Mouse (Mus musculus): ENCODE results near the gene Sprr2i. TPM values are rescaled to one million over a fixed set of nuclear protein-coding genes. Genes with fewer than 3 reads are reported as not detected.

Sprr2i gene
- polyA plus RNA-seq, 1 experiment from 2014 or later: 4.6 TPM

DNA sequence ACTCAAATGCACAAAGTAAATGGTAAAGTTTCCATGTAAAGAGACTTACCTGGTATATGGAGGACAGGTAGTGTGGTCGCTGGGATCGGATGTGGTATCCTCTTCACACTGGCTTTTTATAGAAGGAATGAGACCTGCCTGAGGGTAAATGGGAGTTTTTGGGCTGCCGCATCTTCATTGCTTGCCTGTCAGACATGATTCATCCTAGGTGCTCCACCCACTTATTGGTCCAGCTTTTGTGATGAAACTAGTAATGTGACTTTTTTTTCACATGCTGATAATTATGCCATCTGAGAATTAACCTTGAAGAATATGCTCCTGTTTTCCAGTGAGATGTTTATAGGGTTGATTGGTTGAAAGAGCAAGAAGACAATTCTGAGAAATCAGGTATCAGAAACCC lies 30.9 kb downstream of the Sprr2i start, which contains the start of gene Sprr1b:
Gene Sprr1b, minus strand, starts transcription at position 101 of the 400 bp plus-strand sequence.
- H3K9me3 ChIP-seq (replicated peaks; ENCODE audit: control insufficient read depth, low read length): no peaks in the 10 kb centered on the region
- H3K27ac ChIP-seq (ENCODE audit: low read length): no peak within 1 kb of the TSS
- H3K4me1 ChIP-seq (ENCODE audit: control insufficient read depth, insufficient read depth, low read length): no peaks in the 10 kb centered on the region
- 95% methylated on average over 3 of the region's 3 CpGs for WGBS
- no peak for ATAC-seq (ENCODE audit: insufficient read depth, low FRiP score)
- H3K4me2 ChIP-seq (ENCODE audit: low read depth, low read length): no peak within 1 kb of the TSS
- H3K36me3 ChIP-seq (ENCODE audit: control insufficient read depth, insufficient read depth, low read length): no peaks in the 10 kb centered on the region
- no peak within 1 kb of the TSS for H3K4me3 ChIP-seq (replicated peaks; ENCODE audit: low read length)
- no peaks in the 10 kb centered on the region for H3K27me3 ChIP-seq (ENCODE audit: control insufficient read depth, insufficient read depth, low read length)
- H3K9ac ChIP-seq (ENCODE audit: low read length): no peak within 1 kb of the TSS

DNA sequence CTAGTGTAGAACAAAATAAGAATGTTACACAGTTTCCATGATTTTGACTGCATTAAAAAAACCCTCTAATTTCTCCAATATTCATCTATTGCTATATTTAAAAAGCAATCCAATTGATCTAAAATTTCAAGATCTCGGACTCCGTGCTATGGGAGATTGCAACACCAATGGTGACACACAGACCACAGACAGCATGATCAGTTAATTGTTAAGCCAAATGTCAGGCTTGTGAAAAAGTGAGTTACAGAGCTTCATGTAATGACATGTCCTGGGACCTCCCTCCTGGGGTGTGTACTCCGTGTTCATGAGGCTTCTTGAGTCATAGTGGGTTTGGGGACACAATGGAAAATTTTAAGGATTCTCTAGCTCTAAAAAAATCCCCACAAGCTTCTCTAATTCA lies 32.4 kb downstream of the Sprr2i start:
- no peak overlapping the region for H3K9ac ChIP-seq (ENCODE audit: low read length)
- ATAC-seq (ENCODE audit: insufficient read depth, low FRiP score): no peak
- no peaks in the 10 kb centered on the region for H3K9me3 ChIP-seq (replicated peaks; ENCODE audit: control insufficient read depth, low read length)
- no peak overlapping the region for H3K4me2 ChIP-seq (ENCODE audit: low read depth, low read length)
- no peak overlapping the region for H3K4me3 ChIP-seq (replicated peaks; ENCODE audit: low read length)
- no peak overlapping the region for H3K27ac ChIP-seq (ENCODE audit: low read length)
- no peaks in the 10 kb centered on the region for H3K4me1 ChIP-seq (ENCODE audit: control insufficient read depth, insufficient read depth, low read length)
- no peaks in the 10 kb centered on the region for H3K36me3 ChIP-seq (ENCODE audit: control insufficient read depth, insufficient read depth, low read length)
- WGBS: 80% methylated on average over 3 of the region's 3 CpGs
- H3K27me3 ChIP-seq (ENCODE audit: control insufficient read depth, insufficient read depth, low read length): no peaks in the 10 kb centered on the region

GRCm38 (mm10) chr3:92455151-92455550 lies 47.4 kb downstream of the Sprr2i start:
- Histone ChIP-seq H3K27ac (ENCODE audit: low read length) (no peak overlapping the region), H3K36me3 (ENCODE audit: control insufficient read depth, insufficient read depth, low read length) (no peaks in the 10 kb centered on the region), H3K4me3 (replicated peaks; ENCODE audit: low read length) (no peak overlapping the region), H3K27me3 (ENCODE audit: control insufficient read depth, insufficient read depth, low read length) (no peaks in the 10 kb centered on the region), H3K4me2 (ENCODE audit: low read depth, low read length) (no peak overlapping the region), H3K4me1 (ENCODE audit: control insufficient read depth, insufficient read depth, low read length) (no peaks in the 10 kb centered on the region), H3K9me3 (replicated peaks; ENCODE audit: control insufficient read depth, low read length) (no peaks in the 10 kb centered on the region), H3K9ac (ENCODE audit: low read length) (no peak overlapping the region)
- ATAC-seq (ENCODE audit: insufficient read depth, low FRiP score): no peak
- 86% methylated on average over 5 of the region's 5 CpGs for WGBS

GRCm38 (mm10) chr3:92458620-92459019 lies 50.8 kb downstream of the Sprr2i start, which contains the start of gene Sprr3:
Gene Sprr3 (minus strand): TSS chr3:92458720.
- H3K9ac ChIP-seq (ENCODE audit: low read length): no peak within 1 kb of the TSS
- 52% methylated on average over 2 of the region's 2 CpGs for WGBS
- no peak within 1 kb of the TSS for H3K27ac ChIP-seq (ENCODE audit: low read length)
- H3K9me3 ChIP-seq (replicated peaks; ENCODE audit: control insufficient read depth, low read length): no peaks in the 10 kb centered on the region
- H3K4me1 ChIP-seq (ENCODE audit: control insufficient read depth, insufficient read depth, low read length): no peaks in the 10 kb centered on the region
- H3K4me2 ChIP-seq (ENCODE audit: low read depth, low read length): no peak within 1 kb of the TSS
- H3K27me3 ChIP-seq (ENCODE audit: control insufficient read depth, insufficient read depth, low read length): no peaks in the 10 kb centered on the region
- H3K4me3 ChIP-seq (replicated peaks; ENCODE audit: low read length): no peak within 1 kb of the TSS
- ATAC-seq (ENCODE audit: insufficient read depth, low FRiP score): no peak
- no peaks in the 10 kb centered on the region for H3K36me3 ChIP-seq (ENCODE audit: control insufficient read depth, insufficient read depth, low read length)

Other genes starting within 250 kb of the Sprr2i start
- 33.7 and 51.7 TPM in 2 replicates for gene Sprr2a1, start 192.2 kb upstream of the Sprr2i start, polyA plus RNA-seq (2015; fragmentation: Nextera tagmentation; extraction: Ambion mirVana)
- gene Sprr2a2, start 192.1 kb upstream of the Sprr2i start, polyA plus RNA-seq (2015; fragmentation: Nextera tagmentation; extraction: Ambion mirVana): 2,249 and 3,769 TPM in 2 replicates
- 142 and 237 TPM in 2 replicates for gene Sprr2a3, start 122.6 kb upstream of the Sprr2i start, polyA plus RNA-seq (2015; fragmentation: Nextera tagmentation; extraction: Ambion mirVana)
- not detected in 2 replicates for gene Sprr2b, start 91.4 kb upstream of the Sprr2i start, polyA plus RNA-seq (2015; fragmentation: Nextera tagmentation; extraction: Ambion mirVana)
- gene Sprr2d, start 68.9 kb upstream of the Sprr2i start, polyA plus RNA-seq (2015; fragmentation: Nextera tagmentation; extraction: Ambion mirVana): 2.1 and 3.2 TPM in 2 replicates
- gene Sprr2e, start 55.8 kb upstream of the Sprr2i start, polyA plus RNA-seq (2015; fragmentation: Nextera tagmentation; extraction: Ambion mirVana): not detected in 2 replicates
- not detected in 2 replicates for gene Sprr2f, start 42.8 kb upstream of the Sprr2i start, polyA plus RNA-seq (2015; fragmentation: Nextera tagmentation; extraction: Ambion mirVana)
- 0.39 and 1.3 TPM in 2 replicates for gene Sprr2h, start 22.3 kb upstream of the Sprr2i start, polyA plus RNA-seq (2015; fragmentation: Nextera tagmentation; extraction: Ambion mirVana)
- 2.6 and 7.0 TPM in 2 replicates for gene Sprr2j-ps, start 10.1 kb downstream of the Sprr2i start, polyA plus RNA-seq (2015; fragmentation: Nextera tagmentation; extraction: Ambion mirVana)
- gene Gm9774, start 21.4 kb downstream of the Sprr2i start, polyA plus RNA-seq (2015; fragmentation: Nextera tagmentation; extraction: Ambion mirVana): 8.0 and 17.2 TPM in 2 replicates
- 2.8 and 7.6 TPM in 2 replicates for gene Sprr2k, start 24.6 kb downstream of the Sprr2i start, polyA plus RNA-seq (2015; fragmentation: Nextera tagmentation; extraction: Ambion mirVana)
- 3.8 and 9.8 TPM in 2 replicates for gene Sprr1b, start 30.8 kb downstream of the Sprr2i start, polyA plus RNA-seq (2015; fragmentation: Nextera tagmentation; extraction: Ambion mirVana)
- 354 and 827 TPM in 2 replicates for gene Sprr3, start 50.7 kb downstream of the Sprr2i start, polyA plus RNA-seq (2015; fragmentation: Nextera tagmentation; extraction: Ambion mirVana)
- 466 and 940 TPM in 2 replicates for gene Sprr1a, start 77.9 kb downstream of the Sprr2i start, polyA plus RNA-seq (2015; fragmentation: Nextera tagmentation; extraction: Ambion mirVana)
- gene Sprr4, start 92.5 kb downstream of the Sprr2i start, polyA plus RNA-seq (2015; fragmentation: Nextera tagmentation; extraction: Ambion mirVana): not detected in 2 replicates
- not detected in 2 replicates for gene 2310046K23Rik, start 126.5 kb downstream of the Sprr2i start, polyA plus RNA-seq (2015; fragmentation: Nextera tagmentation; extraction: Ambion mirVana)
- 1.3 and 2.0 TPM in 2 replicates for gene Ivl, start 165.7 kb downstream of the Sprr2i start, polyA plus RNA-seq (2015; fragmentation: Nextera tagmentation; extraction: Ambion mirVana)
- gene Smcp, start 181.0 kb downstream of the Sprr2i start, polyA plus RNA-seq (2015; fragmentation: Nextera tagmentation; extraction: Ambion mirVana): 1.4 and 1.7 TPM in 2 replicates
- gene 2210017I01Rik, start 199.5 kb downstream of the Sprr2i start, polyA plus RNA-seq (2015; fragmentation: Nextera tagmentation; extraction: Ambion mirVana): not detected in 2 replicates
- gene Lce6a, start 213.7 kb downstream of the Sprr2i start, polyA plus RNA-seq (2015; fragmentation: Nextera tagmentation; extraction: Ambion mirVana): not detected in 2 replicates
- gene Lce1a1, start 240.3 kb downstream of the Sprr2i start, polyA plus RNA-seq (2015; fragmentation: Nextera tagmentation; extraction: Ambion mirVana): 0.40 TPM in 1 of 2 replicates, not detected in the other
- gene Lce1b, start 248.9 kb downstream of the Sprr2i start, polyA plus RNA-seq (2015; fragmentation: Nextera tagmentation; extraction: Ambion mirVana): not detected in 2 replicates

Data from stomach, embryonic 16.5 days (tissue).